Mouse (Mus musculus): Measurements from ENCODE around the gene Ttc4.

DNA sequence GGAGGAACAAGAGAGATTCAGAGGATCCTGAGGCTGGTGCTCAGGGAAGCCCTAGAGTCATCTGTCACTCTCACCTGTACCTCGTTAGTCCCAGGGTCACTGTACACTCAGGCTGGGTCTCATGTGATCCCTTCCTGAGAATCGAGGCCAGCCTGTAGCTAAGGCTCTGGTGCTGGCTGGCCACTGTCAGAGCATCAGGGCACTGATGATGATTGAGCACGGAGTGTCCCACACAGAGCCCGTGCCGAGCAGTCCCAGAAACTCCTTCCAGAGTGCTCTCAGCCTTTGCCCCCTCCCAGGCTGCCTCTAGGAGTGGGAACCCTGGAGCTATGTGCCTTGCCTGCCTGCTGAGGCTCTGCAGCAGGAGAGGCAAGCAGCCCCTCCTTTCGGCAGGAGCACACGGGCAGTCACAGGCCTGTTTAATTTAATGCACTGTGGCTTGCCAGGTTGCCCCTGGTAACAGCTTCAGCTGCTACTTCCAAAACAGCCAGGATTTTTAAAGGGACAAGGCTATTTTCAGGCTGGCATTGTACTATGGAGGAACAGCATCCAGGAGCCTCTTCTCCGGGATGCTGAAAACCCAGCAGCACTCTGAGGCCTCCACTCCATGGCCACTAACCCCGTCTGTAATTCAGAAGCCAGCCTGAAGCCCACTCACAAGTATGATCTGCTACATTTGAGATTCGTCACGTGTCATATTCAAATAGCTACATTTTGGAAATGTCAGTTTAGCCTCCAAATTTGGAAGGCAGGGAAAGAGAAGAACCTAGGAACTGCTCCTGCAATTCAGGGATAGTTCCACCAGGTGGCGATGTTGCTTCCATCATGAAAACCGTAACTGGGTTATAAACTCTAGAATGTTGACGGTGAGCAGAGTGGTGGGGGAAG is 48.2 kb downstream of the Ttc4 start:
- TF ChIP-seq POLR2A (IDR thresholded peaks at IDR 0.05; ENCODE audit: low read depth, low read length) (no peak), CTCF (conservative IDR thresholded peaks at IDR 0.05; ENCODE audit: insufficient read depth, insufficient read length, low read depth, low read length) (peak; percentile 52)

All from kidney, adult 2 months (tissue).